Mouse (Mus musculus) liver, embryonic 11.5 days (tissue): ENCODE data around the gene Nfatc2. TPM values are rescaled to one million over a fixed set of nuclear protein-coding genes. Genes with fewer than 3 reads are reported as not detected.

ENCODE experiments used
- ATAC-seq: fragments of 200-750 bp; cut with Nextera tagmentation; replicated peaks from 2 replicates; pipeline ENCODE4 v1.8.0; 2017; ENCODE audit warnings: moderate number of reproducible peaks, mild to moderate bottlenecking, moderate TSS enrichment, moderate library complexity; ENCODE audit not compliant: low FRiP score
- DNase-seq: peaks from one replicate; pipeline ENCODE4 v3.0.0-alpha.2; 2017; ENCODE audit warnings: low spot score
- H3K27ac ChIP-seq: fragments of 300-500 bp; sonication (generic); 2 replicates; pipeline ENCODE4 v1.5.1; 2014; ENCODE audit warnings: mild to moderate bottlenecking, low read depth, low read length, control low read depth
- H3K27me3 ChIP-seq: fragments of 300-500 bp; sonication (generic); replicated peaks from 2 replicates; pipeline ENCODE4 v1.6.1; 2014; ENCODE audit warnings: low read length, mixed read lengths; ENCODE audit not compliant: control insufficient read depth, insufficient read depth
- H3K36me3 ChIP-seq: fragments of 300-500 bp; sonication (generic); 2 replicates; pipeline ENCODE4 v1.6.1; 2014; ENCODE audit warnings: mild to moderate bottlenecking, low read length, moderate library complexity, mixed read lengths; ENCODE audit not compliant: control insufficient read depth, insufficient read depth
- H3K4me1 ChIP-seq: fragments of 300-500 bp; sonication (generic); replicated peaks from 2 replicates; pipeline ENCODE4 v1.6.1; 2014; ENCODE audit warnings: low read length, mixed read lengths; ENCODE audit not compliant: control insufficient read depth, insufficient read depth
- H3K4me2 ChIP-seq: fragments of 300-500 bp; sonication (generic); 2 replicates; pipeline ENCODE4 v1.6.1; 2014; ENCODE audit warnings: mild to moderate bottlenecking, control low read depth, moderate library complexity
- H3K4me3 ChIP-seq: fragments of 300-500 bp; sonication (generic); 2 replicates; pipeline ENCODE4 v1.5.1; 2014; ENCODE audit warnings: low read depth, low read length, control low read depth
- H3K9ac ChIP-seq: fragments of 300-500 bp; sonication (generic); 2 replicates; pipeline ENCODE4 v1.6.1; 2014; ENCODE audit warnings: low read depth, low read length, control low read depth
- H3K9me3 ChIP-seq: fragments of 300-500 bp; sonication (generic); 2 replicates; pipeline ENCODE4 v1.6.1; 2016; ENCODE audit warnings: low read length, inconsistent platforms, mixed read lengths; ENCODE audit not compliant: control insufficient read depth
- WGBS: fragments of 180-500 bp; shearing (Covaris S2); extraction: QIAGEN DNeasy Blood & Tissue Kit; methylation state at CpG from one replicate; pipeline ENCODE4 v1.1.7; 2014; 5-methylcytosine and 5-hydroxymethylcytosine counted together
- polyA plus RNA-seq: library from polyadenylated mRNA; unstranded; fragments of >200 nt; fragmentation: Nextera tagmentation; extraction: Ambion mirVana; gene quantifications from 2 replicates; pipeline ENCODE4 v1.2.1, GENCODE M21; 2014

The Nfatc2 gene
- polyA plus RNA-seq: 0.77 TPM in 2 replicates

DNA sequence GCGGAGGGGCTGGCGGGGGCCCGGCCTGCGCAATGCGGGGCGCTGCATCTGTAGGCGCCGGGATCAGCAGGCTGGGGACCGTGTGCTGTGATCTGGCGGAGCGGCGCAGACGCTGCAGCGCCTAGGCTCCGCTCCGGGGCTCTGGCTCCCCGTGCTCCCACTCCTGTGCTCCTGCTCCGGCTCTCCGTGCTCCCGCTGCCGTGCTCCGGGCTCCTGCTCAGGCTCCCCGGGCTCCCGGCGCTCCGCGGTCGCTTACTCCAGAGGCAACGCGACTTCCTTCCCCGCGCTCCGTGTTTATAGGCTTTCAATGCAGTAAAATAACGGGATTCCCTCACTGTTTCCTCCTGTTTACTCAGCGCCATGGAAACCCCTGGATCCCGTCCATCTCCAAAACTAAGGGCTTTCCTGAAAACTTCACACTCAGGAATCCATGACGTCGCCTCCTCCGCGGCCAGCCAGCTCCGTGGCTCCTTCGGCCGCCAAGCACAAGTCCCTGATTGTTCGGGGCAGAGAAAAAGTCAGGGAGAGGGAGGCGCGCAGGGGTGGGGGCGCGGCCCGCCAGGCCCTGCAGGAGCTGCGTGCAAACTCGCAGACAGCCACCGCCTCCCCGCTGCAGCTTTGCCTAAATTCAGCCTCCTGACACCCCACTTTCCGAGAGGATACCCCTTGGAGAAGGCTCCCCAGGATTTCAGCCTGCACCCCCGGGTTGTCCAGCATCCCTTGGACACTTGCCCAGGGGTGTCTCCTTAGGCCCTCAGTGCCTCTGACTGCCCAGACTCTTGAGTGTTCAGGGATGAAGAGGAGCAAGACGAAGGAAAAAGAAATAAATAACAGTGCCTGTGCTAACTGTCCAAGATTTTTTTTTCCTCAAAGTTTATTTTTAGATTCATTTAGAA lies at the start of gene Nfatc2:
Gene Nfatc2, minus strand, starts transcription at position 167 of the 896 bp plus-strand sequence.
- ATAC-seq (no peak), DNase-seq (peak; percentile 63)
- Histone ChIP-seq H3K36me3 (no peaks in the 10 kb centered on the region), H3K27ac (no peak within 1 kb of the TSS), H3K27me3 (peaks cover 56% of the 10 kb centered on the region), H3K9ac (0 out of 2 replicates have a peak within 1 kb of the TSS, but pooled peaks have one; percentile 3), H3K4me2 (peak within 1 kb of the TSS; percentile 63), H3K4me3 (peak within 1 kb of the TSS; percentile 41), H3K4me1 (peaks cover 24% of the 10 kb centered on the region), H3K9me3 (no peaks in the 10 kb centered on the region)
- WGBS: 3% methylated on average over 56 of the region's 56 CpGs

DNA sequence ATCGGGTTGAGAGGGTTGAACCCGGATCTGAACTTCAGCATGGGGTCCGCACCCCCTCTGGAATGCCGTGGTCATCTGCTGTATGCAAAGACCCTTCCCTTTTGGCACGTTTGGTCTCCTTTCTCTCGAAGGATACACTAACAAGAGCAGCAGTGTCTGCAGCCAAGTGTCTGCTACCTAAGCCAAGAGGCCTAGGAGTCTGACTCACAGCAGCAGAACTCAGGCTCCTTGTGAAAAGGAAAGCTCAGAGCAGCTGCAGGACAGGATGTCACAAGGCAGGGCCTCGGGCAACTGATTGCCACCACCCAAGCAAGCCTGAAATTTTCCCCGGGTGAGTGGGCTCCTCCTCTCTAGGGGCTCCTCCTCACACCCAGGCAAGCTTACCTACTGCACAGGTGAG lies 46.7 kb upstream of the Nfatc2 start:
- no peaks in the 10 kb centered on the region for H3K9me3 ChIP-seq
- DNase-seq: no peak
- H3K4me2 ChIP-seq: no peak overlapping the region
- no peaks in the 10 kb centered on the region for H3K4me1 ChIP-seq
- no peaks in the 10 kb centered on the region for H3K27me3 ChIP-seq
- no peak overlapping the region for H3K4me3 ChIP-seq
- H3K36me3 ChIP-seq: no peaks in the 10 kb centered on the region
- no peak overlapping the region for H3K27ac ChIP-seq
- no peak for ATAC-seq
- H3K9ac ChIP-seq: no peak overlapping the region
- 64% methylated on average over 8 of the region's 8 CpGs for WGBS

DNA sequence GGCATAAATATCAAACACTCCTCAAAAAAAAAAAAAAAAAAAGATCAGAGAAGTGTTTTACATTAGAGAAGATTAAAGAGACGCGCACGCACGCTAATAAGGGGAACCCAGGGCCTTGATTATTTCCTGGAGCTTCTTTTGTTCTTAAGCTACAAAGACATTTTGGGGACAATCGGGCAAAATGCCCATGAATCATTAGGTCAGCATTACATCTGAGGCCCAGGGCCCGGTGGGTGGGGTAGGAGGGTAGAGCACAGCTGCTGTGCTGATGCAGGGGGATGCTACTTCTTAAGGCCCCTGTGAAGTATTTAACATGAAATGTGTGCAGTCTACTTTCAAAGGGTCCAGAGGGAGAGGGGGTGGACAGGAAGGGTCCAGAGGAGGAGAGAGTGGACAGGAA lies 43.4 kb upstream of the Nfatc2 start:
- H3K27me3 ChIP-seq: 0 out of 2 replicates have a peak, but pooled peaks cover 7% of the 10 kb centered on the region
- DNase-seq: no peak

DNA sequence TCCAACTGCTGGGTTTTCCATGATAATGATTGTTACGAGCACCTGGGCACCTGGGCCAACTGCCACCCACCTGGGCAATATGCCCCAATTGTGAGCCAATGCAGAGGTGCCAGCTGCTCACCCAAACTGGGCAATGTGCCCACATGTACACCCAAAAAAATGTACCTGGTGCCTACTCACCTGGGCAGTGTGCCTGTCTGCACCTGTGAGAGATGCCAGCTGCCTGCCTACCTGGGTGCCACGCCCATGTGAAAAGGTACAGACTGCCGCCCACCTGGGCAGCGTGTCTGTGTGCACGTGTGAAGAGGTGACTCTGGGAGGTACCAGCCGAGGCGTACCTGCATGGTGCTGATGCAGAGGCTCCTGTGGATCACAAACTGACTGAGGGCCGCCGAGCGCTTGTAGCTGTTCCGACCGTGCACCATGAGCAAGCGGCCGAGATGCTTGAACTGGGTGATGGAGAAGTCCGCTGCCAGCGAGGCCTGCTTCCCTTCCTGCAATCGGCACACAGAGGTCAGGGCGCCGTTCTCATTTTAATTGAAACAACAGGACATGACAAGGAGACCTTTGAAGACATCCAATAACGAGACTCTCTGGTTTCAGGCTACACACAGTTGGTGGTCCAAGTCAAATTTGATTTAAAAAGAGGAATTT lies 42.2 kb upstream of the Nfatc2 start:
- no peak overlapping the region for H3K9ac ChIP-seq
- H3K27ac ChIP-seq: no peak overlapping the region
- H3K27me3 ChIP-seq: peaks cover 7% of the 10 kb centered on the region; the same call in 1 of the 2 replicates
- no peak overlapping the region for H3K4me2 ChIP-seq
- WGBS: 85% methylated on average over 20 of the region's 20 CpGs
- no peaks in the 10 kb centered on the region for H3K4me1 ChIP-seq
- DNase-seq: no peak
- H3K4me3 ChIP-seq: no peak overlapping the region
- H3K9me3 ChIP-seq: no peaks in the 10 kb centered on the region
- H3K36me3 ChIP-seq: no peaks in the 10 kb centered on the region
- ATAC-seq: no peak

More for the DNA sequence above, 43.4 kb upstream of the Nfatc2 start:
- 88% methylated on average over 6 of the region's 6 CpGs for WGBS
- Histone ChIP-seq H3K9ac (no peak overlapping the region), H3K27ac (no peak overlapping the region), H3K4me2 (no peak overlapping the region), H3K36me3 (no peaks in the 10 kb centered on the region), H3K4me3 (no peak overlapping the region), H3K4me1 (no peaks in the 10 kb centered on the region), H3K9me3 (no peaks in the 10 kb centered on the region)
- ATAC-seq: no peak

DNA sequence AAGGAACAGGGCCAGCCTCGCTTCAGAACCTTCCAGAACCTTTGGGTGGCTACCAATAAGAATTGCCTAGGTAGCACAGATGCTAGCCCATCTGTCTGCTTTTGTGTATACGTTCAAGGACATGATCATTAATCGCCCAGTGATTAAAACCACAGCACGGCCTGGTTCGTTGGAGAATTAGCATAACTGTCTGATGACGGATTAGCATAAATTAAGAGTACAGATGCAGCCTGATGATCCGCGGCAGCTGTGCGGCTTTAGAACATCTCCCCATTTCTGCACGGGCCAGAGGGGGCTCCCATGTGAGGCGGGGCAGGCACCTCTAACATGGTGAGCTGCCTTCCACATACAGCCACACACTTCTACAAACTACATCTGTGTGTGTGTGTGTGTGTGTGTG lies 40.7 kb upstream of the Nfatc2 start:
- ATAC-seq: no peak
- H3K9me3 ChIP-seq: no peaks in the 10 kb centered on the region
- WGBS: 79% methylated on average over 11 of the region's 11 CpGs
- H3K4me2 ChIP-seq: no peak overlapping the region
- H3K9ac ChIP-seq: no peak overlapping the region
- peaks cover 15% of the 10 kb centered on the region for H3K27me3 ChIP-seq
- no peak overlapping the region for H3K4me3 ChIP-seq
- H3K27ac ChIP-seq: no peak overlapping the region
- DNase-seq: no peak
- no peaks in the 10 kb centered on the region for H3K4me1 ChIP-seq
- no peaks in the 10 kb centered on the region for H3K36me3 ChIP-seq

DNA sequence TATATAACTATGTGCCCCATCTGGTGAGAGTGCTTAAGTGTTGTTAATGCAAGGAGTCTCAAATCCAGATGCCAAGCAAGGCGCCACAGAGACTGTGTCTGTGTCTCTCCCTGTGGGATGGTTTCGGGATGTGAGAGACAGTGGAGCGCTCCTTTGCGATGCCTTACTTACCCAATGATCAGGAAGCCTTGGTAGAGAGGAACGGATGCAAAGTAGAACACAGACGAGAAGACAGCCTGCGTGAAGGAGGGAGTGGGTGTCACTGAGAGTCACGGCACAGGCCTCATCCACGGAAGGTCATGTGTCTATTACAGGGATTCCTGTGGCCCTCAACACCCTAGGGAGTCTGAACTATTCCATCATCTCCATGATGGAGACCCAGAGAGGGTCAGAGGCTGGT lies 39.0 kb upstream of the Nfatc2 start:
- DNase-seq (no peak), ATAC-seq (no peak)
- no peaks in the 10 kb centered on the region for H3K9me3 ChIP-seq
- H3K27me3 ChIP-seq: peaks cover 26% of the 10 kb centered on the region
- WGBS: 93% methylated on average over 9 of the region's 9 CpGs
- no peaks in the 10 kb centered on the region for H3K36me3 ChIP-seq
- no peak overlapping the region for H3K4me2 ChIP-seq
- H3K4me3 ChIP-seq: no peak overlapping the region
- 0 out of 2 replicates have a peak, but pooled peaks cover 3% of the 10 kb centered on the region for H3K4me1 ChIP-seq
- H3K27ac ChIP-seq: no peak overlapping the region
- H3K9ac ChIP-seq: no peak overlapping the region

DNA sequence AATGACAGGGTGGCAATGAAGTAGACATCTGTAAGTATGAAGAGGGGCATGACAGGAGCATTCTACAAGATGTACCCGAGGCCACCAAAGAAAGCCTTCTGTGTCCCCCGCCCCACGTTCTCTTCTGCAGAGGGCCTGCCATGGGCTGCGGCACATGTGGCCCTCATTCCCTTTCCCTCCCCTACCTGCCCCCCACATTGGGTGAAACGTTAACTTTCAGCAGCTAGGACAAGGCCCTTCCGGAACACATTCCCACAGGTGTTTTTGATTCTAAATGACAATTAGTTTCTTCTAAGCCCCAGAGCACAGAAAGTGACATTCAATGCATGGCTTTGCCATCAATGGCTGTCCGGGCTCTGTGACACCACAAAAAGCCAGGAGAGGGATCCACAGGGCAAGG lies 33.4 kb upstream of the Nfatc2 start:
- no peak for ATAC-seq
- peaks cover 31% of the 10 kb centered on the region for H3K27me3 ChIP-seq
- H3K4me3 ChIP-seq: no peak overlapping the region
- H3K27ac ChIP-seq: no peak overlapping the region
- no peaks in the 10 kb centered on the region for H3K9me3 ChIP-seq
- peaks cover 19% of the 10 kb centered on the region for H3K4me1 ChIP-seq
- no peak overlapping the region for H3K9ac ChIP-seq
- no peaks in the 10 kb centered on the region for H3K36me3 ChIP-seq
- no peak overlapping the region for H3K4me2 ChIP-seq
- DNase-seq: no peak
- 76% methylated on average over 7 of the region's 7 CpGs for WGBS

DNA sequence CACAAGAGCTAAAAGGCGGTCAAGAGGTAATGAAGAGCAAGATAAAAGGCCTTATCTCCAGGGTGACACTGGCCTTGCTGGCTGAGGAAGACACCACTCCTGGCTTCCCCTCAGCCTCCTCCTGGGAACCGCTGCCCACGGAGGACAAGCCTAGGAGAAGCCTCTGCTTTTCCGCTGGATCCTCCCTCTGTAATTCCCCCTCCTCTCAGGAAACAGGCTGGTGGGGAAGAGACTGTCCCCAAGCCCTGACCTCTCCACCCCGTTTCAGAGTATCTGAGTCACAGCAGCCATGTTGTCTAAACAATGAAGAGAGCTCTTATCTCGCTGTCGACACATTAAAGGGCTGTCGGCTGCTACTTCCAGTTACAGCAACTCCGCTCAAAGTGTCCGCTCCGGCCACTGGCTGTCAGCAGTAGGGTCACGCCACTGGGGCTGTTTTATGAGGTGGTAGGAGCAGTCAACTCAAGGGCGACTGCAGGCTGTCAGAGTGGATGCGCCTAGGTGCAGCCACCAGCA lies 31.9 kb upstream of the Nfatc2 start:
- Histone ChIP-seq H3K4me1 (peaks cover 19% of the 10 kb centered on the region), H3K27me3 (peaks cover 31% of the 10 kb centered on the region), H3K4me3 (peak overlapping the region; percentile 19; the same call in 1 of the 2 replicates), H3K9ac (0 out of 2 replicates have a peak overlapping the region, but pooled peaks have one; percentile 38), H3K27ac (peak overlapping the region; percentile 13; the same call in 1 of the 2 replicates), H3K36me3 (no peaks in the 10 kb centered on the region), H3K4me2 (peak overlapping the region; percentile 48), H3K9me3 (no peaks in the 10 kb centered on the region)
- DNase-seq (peak; percentile 63), ATAC-seq (peak; percentile 78)
- WGBS: 6% methylated on average over 14 of the region's 14 CpGs
